Mouse (Mus musculus): ENCODE data around the gene Vapa.
"Not testable (repeated sequence)": the region's sequence is repeated elsewhere in the genome, so short reads cannot be mapped to it uniquely, and the experiment has no call there.

The Vapa gene

GRCm38 (mm10) chr17:65561361-65562015 is 51.9 kb downstream of the Vapa start:
- no peak for DNase-seq

DNA sequence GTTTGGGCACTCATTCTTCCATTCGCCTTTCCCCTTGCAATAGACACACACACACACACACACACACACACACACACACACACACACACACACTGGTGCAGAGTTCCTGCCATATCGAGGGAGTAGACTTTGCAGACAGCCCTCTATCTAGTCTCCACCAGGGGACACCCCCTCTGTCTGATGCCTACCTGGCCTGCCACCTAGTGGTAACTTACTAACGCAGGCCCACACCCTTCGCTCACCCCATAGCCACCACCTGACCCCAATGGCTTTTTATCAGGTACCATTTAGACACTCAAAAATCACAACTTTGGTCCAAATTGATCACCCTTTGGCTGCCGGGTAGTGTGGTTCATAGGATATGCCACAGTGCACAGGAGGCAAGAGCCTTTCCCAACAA is 54.1 kb downstream of the Vapa start:
- DNase-seq, result no peak

DNA sequence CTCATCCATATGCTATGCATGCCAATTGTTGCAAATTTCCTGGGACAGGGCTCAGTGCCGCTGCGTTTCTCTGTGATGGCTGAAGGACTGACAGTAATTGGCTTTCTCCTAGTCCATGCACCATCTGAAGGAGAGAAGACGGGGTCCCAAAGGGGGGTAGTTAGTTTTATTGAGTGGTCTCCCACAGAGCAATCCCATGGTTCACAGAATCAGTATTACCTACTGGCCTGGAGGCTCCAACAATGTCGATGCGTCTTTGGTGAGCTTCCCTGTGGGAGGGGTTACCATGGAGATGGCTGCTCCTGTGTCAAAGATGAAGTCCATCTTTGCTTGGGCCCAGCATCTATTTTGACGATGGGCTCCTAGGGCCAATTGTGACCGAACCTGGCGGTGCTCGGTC is 54.6 kb downstream of the Vapa start:
- no peak for DNase-seq

GRCm38 (mm10) chr17:65558217-65558616 is 55.1 kb downstream of the Vapa start:
- DNase-seq, result peak; percentile 28 to 65

DNA sequence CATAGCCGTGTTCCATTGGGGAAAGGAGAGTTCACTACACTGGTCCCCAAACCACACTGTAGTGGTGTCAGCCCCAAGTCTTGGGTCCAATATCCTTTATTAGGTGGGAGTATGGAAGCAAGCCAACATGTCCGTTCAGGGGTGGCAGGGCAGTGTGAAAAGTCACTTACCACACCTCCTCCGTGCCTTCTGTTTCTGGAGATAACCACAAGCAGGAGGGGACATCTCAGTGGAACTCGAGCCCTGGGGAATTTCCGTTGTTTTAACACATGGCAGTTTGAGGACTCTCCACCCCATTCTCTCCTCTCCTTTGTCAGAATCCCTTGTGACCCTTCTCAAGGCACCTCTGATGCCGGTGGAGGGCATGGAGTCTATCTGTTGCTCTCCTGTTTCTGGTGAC is 56.1 kb downstream of the Vapa start:
- DNase-seq, result no peak

GRCm38 (mm10) chr17:65556798-65557197 is 56.6 kb downstream of the Vapa start:
- DNase-seq, result no peak

- DNase-seq, result no peak
These were observed 60.8 kb downstream of the Vapa start for GRCm38 (mm10) chr17:65552426-65552997.

DNA sequence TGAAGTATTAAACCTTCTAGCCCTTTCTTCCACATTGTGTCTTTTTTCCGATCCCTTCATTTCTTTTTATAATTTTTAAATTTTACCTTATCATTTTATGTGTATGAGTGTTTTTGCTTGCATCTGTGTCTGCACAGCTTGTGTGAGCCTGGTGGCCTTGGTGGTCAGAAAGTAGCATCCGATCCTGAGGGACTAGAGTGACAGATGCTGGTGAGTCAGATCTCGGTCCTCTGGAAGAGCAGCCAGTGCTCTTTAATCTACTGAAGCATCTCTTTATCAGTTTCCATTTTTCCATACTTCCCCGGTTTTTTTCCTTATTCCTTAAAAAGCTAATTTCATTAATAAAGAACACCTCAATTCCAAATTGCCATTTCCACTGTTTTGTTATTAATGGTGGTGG is 63.0 kb downstream of the Vapa start:
- no peak for DNase-seq

DNA sequence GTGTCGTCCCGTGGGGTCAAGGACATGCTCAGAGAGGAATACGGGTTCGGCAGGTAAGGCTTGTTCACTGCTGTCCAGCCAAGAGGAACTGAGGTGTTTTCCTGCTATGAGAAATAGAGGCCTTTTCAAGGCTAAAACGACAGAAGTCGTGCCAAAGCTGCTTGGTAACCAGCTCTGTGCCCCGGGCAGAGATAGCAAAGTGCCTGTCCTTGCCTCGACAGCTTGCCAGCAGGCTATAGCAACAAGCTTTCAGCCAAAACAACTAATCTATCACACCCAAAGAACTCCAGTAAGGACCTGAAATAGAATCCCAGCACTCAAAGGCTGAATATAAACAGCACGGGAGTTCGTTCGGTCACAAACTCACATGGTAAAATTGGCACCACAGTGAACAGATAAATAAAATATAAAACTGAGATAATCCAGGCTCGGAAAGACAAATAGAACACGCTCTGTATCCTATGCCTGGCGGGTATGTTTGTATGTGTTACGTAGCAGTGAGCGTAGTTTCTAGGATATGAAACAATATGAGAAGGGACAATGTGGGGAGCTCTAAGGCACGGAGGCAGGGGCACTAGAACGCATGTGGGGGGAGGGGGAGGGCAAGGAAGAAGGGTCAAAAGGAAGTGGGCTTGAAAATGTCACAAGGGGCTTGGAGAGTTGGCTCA is 64.5 kb downstream of the Vapa start:
- DNase-seq, result no peak

GRCm38 (mm10) chr17:65546221-65546620 is 67.1 kb downstream of the Vapa start:
- not testable (repeated sequence) for DNase-seq

DNA sequence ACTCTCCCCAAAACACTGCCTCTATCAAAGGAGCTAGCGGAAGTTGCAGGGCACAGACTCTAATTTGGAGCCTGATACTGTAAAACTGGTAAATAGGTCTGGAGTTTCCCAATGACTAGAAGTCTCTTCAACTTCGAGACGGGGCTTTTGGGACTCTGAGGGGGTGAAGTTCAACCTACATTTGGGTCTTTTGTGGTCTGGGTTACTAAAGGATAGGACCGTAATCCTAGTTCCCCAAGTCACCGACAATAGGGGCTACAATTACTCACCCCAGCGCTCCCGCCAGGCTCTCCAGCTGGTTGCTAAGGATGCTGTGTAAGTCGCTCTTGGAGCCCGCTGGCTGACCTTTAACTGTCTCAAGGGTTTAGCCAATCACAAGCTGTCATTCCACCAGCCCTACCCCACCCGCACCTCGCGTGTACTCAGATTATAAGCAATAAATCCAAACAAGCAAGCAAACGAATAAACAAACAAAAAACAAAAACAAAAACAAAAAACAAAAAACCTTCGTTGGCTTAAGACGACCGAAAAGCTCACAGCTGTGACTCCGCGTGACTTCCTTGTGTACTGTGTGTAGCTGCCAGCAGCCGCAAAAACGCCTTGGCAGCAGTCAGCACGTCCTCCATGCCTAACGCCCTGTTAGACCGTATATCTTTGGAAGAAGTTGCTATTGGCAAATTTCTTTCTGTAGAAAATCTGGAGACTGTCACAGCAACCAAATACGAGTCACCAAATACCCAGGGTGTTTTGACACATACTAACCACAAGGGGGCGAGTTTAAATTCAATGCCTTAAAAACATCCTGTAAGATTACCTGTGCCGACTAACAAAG is 72.7 kb downstream of the Vapa start, which contains the start of gene Tmem232:
Tmem232 (minus strand) TSS at position 342 of the 832 bp plus-strand sequence.
- peak; percentile 18 to 30 for DNase-seq

DNA sequence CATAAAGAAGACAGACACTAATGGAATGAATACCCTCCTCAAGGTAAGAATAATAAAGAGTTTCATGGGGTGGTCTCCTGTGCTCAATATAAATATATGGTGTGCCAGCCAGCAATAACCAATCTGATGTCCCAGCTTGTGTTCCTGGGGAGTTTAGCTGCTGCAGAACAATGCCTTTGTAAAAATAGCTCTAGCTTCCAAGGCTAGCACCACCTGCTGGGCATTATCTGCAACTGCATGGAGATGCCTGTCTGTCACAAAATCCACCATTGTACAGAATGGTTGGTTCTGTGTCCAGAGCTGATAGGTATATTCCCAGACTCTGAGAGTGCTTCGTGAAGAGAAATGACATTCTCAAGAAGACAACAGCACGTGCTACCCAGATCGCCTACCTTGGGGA is 77.2 kb downstream of the Vapa start:
- DNase-seq, result peak in 1 of 2 experiments; percentile 51

DNA sequence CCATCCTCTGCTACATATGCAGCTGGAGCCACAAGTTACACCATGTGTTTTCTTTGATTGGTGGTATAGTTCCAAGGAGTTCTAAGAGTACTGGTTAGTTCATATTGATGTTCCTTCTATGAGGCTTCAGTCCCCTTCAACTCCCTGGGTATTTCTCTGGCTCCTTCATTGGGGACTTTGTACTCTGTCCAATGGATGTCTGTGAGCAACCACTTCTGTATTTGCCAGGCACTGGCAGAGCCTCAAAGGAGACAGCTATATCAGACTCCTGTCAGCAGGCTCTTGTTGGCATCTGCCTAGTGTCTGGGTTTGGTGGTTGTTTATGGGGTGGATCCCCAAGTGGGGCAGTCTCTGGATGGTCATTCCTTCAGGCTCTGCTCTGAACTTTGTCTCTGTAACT is 81.0 kb downstream of the Vapa start:
- not testable (repeated sequence) for DNase-seq
